ENCODE assay signal across 16 mouse cellular contexts in the genomic region with DNA sequence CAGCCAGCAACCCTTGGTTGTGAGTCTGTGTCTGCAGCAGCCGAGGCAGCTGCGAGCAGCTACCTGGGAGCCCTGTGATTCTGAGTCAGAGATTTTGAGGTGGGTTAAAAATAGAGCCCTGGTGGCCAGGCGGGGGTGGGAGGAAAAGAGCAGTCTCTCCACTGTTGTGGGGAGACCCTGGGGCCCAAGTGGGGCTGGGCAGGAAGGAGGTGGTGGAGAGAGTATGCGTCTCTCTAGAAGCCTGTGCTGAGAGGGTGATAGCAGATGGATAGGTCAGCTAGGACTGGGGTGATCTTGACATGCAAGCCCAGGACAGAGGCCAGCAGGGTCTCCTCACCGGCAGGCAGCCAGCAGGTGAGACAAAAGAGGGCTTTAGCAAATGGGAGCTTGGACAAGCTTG. TPM values are rescaled to one million over a fixed set of nuclear protein-coding genes. Genes with fewer than 3 reads are reported as not detected.
"Had no signal": no experiment of that assay in that cellular context is flagged by ENCODE, and none has a peak within 500 bp of the region (broad histone marks: within the 10 kb centered on the region; RNA-seq: fewer than 3 reads in every experiment).

No protein-coding gene starts in this region.

- H3K9ac ChIP-seq: kidney, embryonic 15.5 days; limb, embryonic 12.5 days; limb, embryonic 15.5 days; liver, embryonic 14.5 days; liver, postnatal 0 days; lung, embryonic 14.5 days had no signal

- H3K4me2 ChIP-seq: kidney, embryonic 15.5 days; limb, embryonic 12.5 days; limb, embryonic 15.5 days; liver, embryonic 11.5 days; lung, embryonic 14.5 days had no signal

- ATAC-seq: liver, postnatal 0 days; lung, postnatal 0 days had no signal

- H3K9me3 ChIP-seq: kidney, embryonic 15.5 days; limb, embryonic 12.5 days; limb, embryonic 15.5 days had no signal

- H3K27me3 ChIP-seq: limb, embryonic 15.5 days had no signal

- H3K4me3 ChIP-seq: kidney, embryonic 15.5 days; limb, embryonic 12.5 days; limb, embryonic 15.5 days had no signal

- H3K36me3 ChIP-seq: kidney, embryonic 15.5 days; limb, embryonic 12.5 days; limb, embryonic 15.5 days had no signal

- DNase-seq: kidney, postnatal 10 days; kidney, postnatal 36 days; left cerebral cortex, postnatal 4 days; liver, postnatal 0 days; lung, embryonic 14.5 days; midbrain, embryonic 14.5 days; thymus, adult 18-20 months; thymus, postnatal 14 days had no signal

- H3K4me1 ChIP-seq: limb, embryonic 15.5 days had no signal

- H3K27ac ChIP-seq: kidney, embryonic 15.5 days; limb, embryonic 12.5 days; limb, embryonic 15.5 days; liver, embryonic 14.5 days; macrophage had no signal

RNA-seq across cellular contexts. Expression of gene Hcn4, which starts 14.0 kb away (rescaled TPM):
- total RNA-seq: megakaryocyte, adult 5-6 weeks had no signal
- polyA plus RNA-seq: liver, postnatal 0 days; macrophage had no signal
